Mouse (Mus musculus) fat pad, adult 2 months (tissue): ENCODE results near the gene Mical2.

Source experiments
- DNase-seq: peaks from one replicate; pipeline ENCODE4 v3.0.0-alpha.2; 2011; ENCODE audit warnings: low read depth, low spot score; ENCODE audit errors: extremely low read depth

The Mical2 gene

DNA sequence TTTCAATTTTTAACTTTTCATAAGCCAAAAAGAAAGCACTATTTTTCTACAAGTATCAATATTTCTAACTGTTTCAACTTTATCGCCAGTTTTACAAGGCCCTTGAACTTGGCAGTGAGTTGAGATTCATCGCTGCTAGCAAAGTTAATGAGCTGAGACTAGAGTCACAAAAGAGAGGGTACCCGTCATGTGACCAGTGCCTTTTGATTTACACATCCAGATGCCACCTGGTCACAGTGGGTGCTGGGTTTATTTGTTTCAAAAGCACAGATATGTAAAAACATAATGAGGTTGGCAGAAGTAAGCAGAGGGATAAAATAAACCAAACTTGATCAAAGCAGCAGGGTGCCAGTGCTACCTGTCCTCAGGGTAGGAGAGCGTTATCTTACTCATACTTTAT is 126.3 kb downstream of the Mical2 start:
- no peak for DNase-seq

DNA sequence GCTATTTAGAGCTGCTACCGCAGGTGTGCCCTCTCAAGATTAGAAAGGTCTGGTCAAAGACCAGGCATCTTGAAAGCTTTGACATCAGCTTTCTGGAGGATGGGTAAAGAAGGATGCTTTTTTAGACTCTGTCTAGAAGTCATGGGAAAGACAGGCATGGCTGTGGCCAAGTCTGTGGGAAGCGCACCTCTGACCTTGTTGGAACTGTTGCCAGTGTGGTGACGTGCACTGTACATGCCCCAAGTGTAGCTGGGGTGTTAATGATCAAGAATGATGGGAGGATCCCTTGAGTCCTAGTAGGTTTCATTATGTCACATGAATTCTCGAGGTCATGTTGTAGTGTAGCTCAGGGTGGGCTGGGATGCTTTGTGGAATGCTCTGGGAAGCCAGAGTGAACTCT is 127.4 kb downstream of the Mical2 start:
- no peak for DNase-seq

DNA sequence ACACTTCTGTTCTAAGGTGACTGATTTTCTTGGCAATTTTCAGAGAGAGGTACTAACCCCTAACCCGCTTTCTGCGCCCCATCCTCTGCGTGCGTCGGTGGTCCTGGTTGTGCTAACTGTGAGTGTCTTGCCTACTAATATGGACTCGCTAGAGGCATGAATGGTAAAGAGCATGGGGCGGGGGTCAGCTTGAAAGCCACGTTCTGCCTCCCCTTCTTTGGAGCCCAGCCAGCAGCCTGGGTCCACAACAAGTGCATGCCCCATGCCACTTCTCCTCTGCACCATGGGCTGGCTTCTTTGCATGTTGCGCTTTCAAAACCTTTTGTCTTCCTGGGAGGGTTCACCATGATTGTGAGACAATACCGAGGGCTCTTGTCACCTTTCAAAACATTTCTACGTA is 128.3 kb downstream of the Mical2 start:
- no peak for DNase-seq

DNA sequence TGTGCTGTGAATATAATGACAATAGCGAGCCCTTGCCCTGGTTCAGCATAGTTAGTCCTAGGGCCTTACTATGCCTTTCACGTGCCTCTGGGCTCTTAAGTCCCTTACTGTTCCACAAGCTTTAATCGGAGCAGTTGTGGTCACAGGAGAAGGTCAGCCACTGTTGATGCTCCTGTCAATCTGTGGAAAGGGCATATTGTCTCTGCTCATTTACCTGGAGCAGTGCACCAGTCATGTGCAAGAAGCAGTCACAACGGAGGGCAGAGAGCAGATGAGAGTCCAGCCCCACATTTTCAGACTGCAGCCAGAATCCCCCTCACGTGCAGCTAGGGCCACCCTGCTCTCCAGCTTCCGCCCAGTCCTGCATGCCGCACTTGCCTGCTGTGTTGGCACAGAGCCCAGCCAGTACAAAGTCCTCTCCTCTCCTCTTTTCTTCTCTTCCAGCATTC is 128.9 kb downstream of the Mical2 start:
- no peak for DNase-seq

DNA sequence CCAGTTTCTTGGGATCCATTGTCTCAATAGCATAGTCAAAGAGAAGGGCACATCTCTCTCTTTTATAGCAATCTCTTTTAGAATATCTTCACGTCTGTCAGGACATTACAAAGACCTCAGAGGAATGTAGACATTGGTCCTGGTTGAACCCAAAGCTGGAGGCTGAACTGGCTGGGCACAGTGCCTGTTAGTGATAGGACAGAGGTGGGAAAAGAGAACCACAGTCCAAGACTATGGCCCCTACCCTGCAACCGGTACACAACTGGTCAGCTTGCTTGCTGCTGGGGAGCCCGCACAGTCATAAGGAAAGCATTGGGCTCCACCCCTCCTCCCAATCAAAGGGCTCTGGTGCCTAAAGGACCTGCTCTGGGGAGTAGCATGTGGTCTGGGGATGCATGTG is 133.9 kb downstream of the Mical2 start:
- no peak for DNase-seq

DNA sequence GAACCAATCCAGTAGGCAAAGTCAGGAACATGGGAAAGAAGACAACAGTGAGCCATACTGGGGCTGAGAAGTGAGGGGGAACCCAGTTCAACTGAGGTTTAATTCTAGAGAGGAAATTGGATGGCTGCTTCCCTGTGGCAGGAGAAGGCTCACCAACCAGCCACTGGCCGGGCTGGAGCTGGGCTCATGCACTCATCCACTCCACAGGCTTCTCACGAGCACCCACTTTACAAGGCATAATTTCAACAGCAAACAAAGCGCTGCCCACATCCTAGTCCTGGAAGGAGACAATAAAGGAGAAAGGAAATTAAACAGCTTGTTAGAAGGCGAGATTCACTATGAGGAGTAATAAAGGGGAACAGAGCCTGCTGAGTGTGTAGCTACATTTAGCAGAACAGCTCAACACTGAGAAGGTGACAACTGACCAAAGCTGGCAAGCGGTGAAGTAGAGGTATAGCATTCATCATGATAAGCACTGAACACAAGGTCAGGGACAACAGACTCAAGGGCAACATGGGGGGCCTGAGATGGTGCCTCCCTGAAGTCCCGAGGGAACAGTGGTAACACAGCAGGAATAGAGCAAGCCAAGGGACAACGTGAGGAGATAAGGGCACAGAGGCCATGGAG is 137.0 kb downstream of the Mical2 start:
- DNase-seq, result no peak

DNA sequence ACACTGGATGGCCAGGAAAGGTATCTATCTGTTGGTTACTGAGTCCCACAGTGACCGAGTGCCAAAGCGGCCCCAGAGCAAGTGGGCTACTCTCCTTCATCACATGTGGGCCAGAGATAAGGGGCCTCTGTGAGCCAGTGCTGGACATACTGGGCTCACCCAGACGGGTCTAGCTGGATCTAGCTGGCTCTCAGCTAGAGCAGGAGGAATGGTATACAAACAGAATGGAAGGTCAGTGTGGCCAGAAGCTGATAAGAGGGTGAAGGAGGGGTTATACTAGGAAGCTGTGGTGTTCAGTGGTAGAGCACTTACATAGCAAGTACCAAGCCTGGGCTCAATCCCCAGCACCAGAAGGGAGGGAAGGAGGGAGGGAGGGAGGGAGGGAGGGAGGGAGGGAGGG is 140.2 kb downstream of the Mical2 start:
- no peak for DNase-seq

DNA sequence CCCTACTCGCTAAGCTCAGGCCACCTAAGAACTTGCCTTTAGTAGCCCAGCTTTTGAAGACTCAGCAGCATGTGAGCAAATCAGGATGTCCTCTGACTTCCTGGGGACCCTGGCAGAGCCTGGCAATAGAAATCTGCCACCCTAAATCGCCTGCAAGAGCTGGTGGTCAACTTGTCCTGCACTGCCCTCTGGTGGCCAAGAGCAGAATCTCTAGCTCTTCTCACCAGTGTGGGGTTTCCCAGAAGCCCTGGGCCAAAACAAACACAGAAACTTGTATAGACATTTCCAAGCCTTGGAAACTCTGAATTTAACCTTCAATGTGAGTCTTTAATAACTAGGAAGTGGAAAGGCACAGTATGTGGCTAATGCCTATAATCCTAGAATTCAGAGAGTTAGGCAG is 143.4 kb downstream of the Mical2 start:
- DNase-seq, result peak; percentile 54

DNA sequence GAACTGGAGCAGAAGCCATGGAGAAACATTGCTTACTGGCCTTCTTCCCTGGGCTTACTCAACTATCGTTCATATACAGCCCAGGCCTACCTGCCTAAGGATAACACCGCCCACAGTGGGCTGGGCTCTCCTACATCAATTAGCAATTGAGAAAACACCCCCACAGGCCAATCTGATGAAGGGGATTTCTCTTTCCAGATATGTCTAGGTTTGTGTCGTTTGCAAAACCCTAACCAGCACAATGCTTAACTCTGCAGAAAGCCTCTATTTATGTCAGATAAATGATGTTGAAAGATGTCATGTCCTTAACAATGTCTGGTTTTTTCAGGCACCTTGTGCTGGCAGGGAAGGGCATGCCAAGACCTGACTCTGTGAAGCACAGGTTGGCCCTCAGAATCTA is 144.3 kb downstream of the Mical2 start:
- peak; percentile 86 for DNase-seq

DNA sequence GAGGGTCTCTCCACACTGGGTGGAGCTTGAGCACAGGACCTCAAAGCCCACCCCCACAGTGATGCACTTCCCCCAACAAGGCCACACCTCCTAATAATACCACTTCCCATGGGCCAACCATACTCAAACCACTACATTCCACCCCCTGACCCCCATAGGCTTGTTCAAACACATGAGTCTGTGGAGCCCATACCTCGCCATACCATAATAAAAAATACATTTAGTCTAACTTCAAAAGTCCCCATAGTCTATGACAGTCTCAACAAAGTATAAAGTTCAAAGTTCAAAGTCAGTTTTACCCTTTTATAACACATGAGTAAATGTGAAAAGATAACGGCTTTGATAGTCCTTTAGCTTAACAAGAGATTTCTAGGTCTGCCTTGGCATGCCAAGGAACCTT is 145.7 kb downstream of the Mical2 start:
- DNase-seq, result no peak

DNA sequence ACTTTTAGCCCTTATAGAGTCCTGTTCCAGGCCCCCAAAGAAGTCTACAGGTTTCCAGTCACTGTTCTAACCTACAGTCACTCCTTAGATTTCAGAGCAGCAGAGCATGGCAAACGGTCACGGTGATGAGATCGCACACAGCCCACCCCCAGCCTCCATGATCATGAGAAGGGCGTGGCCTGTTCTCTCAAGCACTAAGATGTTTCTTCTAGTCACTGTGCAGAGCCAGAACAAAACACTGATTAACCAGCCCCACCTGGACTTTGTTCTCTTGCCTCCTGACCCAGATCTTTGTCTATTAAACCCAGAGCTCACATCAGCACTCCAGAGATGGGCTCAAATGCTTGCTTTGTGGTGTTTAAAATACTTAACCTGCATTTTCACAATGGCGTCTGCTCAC is 148.4 kb downstream of the Mical2 start:
- DNase-seq, result no peak

DNA sequence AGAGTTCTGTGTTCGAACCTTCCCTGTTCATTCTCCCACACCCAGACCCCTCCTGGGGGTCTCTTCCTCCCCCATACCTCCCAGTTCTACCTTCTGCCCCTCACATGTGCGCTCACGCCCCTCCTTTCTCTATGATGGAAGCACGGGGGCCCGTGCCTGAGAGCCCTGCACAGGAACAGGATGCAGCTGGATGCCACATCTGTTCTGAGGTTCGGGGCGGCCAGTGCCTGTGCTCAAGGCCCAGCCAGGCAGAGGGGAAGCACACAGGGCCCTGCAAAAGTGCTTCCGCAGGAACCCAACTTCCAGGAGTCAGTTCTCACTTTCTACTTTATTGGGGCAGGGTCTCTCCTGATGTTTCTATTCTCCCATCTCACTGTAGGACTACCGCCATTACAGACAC is 149.4 kb downstream of the Mical2 start:
- DNase-seq, result no peak

DNA sequence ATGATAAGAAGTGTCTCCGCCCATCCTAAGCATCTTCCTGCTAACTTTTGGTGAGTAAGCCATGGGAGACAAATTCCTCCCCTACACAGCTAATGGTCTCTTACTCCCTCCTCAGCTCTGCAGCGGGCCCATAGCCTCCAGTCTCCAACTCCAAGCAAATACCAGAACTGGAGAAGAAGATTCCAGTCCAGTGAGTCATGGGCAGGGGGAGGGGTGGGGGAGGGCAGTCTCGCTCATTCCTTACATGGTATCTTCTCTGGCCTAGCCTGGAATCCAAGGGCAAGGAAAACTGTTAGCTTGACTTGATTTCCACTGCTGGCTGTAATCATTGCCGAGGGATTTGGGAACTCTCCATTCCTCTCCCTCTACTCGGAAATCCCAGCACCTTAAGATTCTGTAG is 150.2 kb downstream of the Mical2 start:
- no peak for DNase-seq

DNA sequence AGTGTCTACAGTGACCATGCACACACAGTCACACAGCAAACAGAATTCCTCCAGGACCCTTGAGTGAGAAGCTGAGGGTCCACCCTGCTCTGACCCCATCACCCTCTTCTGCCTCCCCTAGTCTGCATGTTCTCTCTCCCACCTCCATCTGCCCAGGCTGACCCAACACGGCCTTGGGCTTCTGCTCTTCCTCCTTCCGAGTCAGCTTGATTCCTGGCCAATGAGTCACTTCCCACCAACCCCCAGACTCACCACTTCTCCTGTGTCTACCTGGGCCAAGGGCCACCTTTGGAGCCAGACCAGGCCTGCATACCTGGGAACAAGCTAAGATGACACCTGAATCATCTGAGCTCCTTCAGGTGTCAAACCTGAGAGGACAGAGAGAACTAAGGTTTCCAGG is 151.0 kb downstream of the Mical2 start:
- no peak for DNase-seq

DNA sequence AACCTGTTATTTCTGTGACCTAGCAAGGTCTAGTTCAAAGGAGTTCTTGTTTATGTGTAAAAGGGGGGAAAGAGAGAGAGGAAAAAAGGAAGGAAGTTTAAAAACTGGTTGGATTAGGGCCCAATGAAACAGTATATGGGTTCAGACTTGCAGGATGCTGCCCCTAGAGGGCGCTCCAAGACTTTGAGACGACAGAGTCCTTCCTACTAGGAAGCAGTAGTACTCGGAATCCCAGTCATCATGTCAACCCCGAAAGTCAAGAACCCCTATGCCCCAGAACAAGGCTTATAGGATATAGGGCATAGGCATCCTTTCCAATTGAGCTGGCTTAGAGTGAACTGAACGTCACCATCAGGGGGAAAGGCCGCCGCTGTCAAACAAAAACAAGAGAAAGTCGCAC is 151.7 kb downstream of the Mical2 start:
- no peak for DNase-seq

DNA sequence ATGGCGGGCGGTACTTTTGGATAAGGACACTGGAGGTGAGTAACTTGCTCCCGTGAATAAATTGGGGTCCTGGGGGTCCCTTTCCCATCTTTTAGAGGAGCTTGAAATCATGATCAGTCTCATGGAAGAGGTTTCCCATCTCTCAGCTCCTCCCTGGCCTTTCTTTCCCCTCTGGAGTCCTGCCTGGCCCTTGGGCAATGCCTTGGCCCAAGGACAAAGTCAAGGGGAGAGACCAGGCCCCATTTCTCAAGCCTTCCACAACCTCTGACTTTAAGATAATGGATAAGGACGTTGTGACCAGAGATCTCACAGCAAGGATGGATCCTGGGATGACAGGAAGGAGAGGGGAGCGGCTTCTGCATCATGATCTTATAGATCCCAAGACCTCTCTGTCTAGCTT is 152.4 kb downstream of the Mical2 start:
- DNase-seq, result no peak

DNA sequence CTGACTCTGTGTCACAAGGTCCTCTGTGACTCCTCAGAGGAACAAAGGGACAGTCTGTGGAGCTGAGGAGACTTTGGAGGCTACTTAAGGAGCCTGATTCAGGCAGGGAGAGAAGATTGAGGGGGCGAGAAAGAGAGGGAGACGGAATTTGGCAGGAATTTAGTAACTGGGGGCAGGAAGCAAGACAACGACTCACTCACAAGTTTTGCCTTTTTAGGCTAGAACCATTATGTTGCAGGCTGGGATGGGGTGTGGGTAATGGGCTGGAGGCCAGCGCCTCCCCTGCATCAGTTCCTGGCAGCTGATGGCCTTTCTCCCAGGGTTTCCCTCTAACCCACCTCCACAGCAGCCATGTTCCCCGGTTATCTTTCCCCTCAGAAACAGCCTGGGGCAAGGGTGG is 152.8 kb downstream of the Mical2 start:
- no peak for DNase-seq

DNA sequence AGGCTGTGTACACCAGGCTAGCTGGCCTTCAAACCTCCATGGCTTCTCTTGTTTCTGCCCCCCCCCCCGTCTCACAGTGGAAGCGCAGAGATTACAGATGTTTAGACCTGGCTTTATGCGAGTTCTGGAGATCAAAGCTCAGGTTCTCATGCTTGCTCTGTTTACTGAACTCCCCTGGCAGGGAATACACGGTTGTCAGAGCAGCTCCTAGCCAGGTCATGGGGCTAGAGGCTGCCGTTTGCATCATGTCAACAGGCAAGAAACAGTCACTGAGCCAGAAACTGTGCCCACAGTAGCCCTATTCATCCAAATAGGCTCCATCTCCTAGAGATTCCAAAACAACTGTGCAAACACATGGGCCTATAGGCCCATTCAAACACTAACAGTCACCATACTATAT is 160.9 kb downstream of the Mical2 start:
- DNase-seq, result no peak

DNA sequence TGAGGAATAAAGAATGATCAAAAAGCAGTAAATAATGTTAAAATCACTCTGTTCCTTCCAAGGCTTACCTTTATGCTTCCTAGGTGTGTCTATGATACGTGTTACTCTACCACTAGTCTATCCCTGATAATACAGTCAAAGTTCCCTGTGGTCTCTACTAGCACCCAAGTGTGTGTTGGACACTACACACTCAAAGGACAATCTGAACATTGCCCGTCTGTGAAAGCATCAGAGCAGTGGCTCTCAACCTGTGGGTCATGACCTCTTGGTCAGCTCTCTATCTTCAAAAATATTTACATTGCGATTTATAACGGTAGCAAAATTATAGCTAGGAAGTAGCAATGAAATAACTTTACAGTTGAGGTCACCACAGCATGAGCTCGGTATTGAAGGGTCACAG is 162.2 kb downstream of the Mical2 start:
- no peak for DNase-seq

DNA sequence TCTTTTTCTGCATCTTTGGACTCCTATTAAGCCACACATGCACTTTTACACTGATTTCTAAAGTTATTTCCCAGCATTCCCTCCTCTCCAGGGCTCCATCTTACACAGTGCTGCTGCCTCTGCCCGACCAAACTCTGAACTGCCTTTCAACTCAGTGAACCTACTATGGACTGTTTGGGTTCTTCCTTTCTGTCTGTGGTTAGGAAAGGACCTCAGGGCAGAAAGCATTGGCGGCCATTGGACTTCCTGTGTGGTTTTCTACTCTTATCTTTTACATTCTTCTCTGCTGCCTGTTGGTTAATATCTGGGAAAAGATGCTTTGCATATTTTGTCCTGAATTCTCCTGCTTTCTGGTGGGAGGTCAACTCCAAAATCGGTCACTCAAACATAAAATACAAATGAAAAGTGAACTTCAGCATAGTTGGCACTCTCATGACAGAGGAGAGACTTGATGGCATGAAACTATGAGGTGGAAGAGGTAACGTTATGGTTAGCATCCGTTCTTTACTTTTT is 162.8 kb downstream of the Mical2 start:
- DNase-seq, result no peak

DNA sequence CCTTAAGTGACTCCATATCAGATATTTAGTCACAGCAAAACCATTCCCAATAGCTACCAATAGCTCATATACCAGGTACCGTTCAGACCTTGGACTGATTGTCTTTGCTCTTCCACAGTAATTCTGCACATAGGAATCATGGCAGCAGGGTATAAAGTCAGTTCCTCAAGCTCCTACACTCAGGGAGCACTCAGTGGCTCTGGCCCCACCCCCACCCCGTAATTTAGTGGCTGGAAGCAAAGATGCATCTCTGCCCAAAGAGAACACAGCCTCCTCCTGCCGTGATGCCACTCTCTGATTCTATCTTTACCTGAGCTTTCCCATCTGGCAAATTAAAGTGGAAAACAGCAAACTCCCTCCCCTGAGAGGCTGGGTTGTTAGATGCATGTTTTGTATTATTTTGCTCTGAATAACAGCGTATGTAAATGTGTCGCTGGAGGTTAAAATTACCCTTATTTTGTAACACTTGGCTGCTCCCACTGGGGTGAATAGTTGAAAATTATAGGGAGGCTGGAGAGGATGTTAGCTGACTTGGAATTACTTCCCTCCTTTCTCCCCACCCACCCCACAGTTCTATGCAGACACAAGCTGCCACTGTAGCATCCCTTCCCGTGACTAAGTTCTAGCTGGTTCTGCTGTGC is 164.1 kb downstream of the Mical2 start:
- no peak for DNase-seq

DNA sequence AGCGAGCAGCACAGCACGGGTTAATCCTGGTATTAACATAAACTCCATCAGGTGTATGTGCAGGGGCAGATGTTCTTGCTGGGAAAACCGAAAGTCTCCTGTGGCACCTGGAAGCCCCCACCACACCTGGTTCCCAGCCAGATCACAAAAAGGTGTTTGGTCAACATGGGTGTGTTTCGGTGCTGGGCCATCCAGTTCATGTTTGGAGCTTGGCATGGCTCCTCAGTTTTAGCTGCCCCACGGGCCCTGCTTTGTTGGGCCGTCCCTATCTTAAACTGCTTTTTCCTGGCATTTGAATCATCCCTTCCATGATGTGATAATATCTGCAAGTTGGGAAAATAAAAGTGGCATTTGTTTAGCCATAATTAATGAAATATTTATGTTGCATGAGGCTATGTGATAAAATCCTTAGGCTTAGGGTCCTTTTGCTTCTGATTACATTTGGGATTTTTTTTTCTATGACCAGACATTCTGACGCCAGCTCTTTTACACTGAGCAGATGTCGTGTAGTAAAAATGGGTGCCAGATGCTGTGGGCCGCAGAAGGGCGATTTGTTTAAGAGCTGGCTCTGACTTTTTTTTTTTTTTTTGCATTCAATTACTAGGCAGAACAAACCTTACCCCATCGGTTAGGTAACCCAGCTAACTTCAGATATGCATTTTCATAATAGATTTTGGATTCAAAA is 164.7 kb downstream of the Mical2 start:
- peak; percentile 50 for DNase-seq
